Mouse (Mus musculus): Measurements from ENCODE around the gene Olfr606. TPM values are rescaled to one million over a fixed set of nuclear protein-coding genes. Genes with fewer than 3 reads are reported as not detected.

Gene Olfr606
- polyA plus RNA-seq, 1 experiment: not detected

DNA sequence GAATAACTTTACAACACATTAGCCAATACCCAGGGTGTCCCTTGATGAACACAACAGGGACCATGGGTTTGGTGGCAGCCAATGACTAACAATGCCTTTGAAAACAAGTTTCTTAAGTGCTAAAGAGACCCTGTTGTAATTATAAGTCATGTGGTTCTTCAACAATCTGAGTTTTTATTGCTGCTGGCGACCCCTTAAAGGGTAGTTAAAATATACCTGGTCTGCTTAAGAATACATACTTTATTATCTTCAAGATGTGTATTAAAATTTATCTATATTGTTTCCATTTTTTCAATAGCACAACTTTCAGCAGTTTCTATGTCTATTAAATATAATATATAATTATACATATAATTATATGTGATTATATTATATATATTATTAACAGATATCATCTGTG is 49.1 kb downstream of the Olfr606 start, which contains the start of gene Olfr609:
TSS of gene Olfr609 (minus strand) at position 101 of the 400 bp plus-strand sequence.
- no peaks in the 10 kb centered on the region for H3K4me1 ChIP-seq (replicated peaks; ENCODE audit: control insufficient read depth, insufficient read depth, low read length)
- H3K36me3 ChIP-seq (ENCODE audit: control insufficient read depth, insufficient read depth, low read length): no peaks in the 10 kb centered on the region
- no peak for TF ChIP-seq CTCF (IDR thresholded peaks at IDR 0.05; ENCODE audit: borderline replicate concordance, control insufficient read depth, extremely low read depth, insufficient read depth, low read length, poor library complexity)
- no peak for TF ChIP-seq POLR2A (IDR thresholded peaks at IDR 0.05; ENCODE audit: control insufficient read depth, extremely low read depth, insufficient read depth, low read length, poor library complexity)
- no peak within 1 kb of the TSS for H3K4me3 ChIP-seq (ENCODE audit: control insufficient read depth, insufficient read depth, low read length)
- 86% methylated on average over 1 of the region's 1 CpGs for WGBS
- no peak within 1 kb of the TSS for H3K27ac ChIP-seq (ENCODE audit: control insufficient read depth, insufficient read depth, low read length)
- no peaks in the 10 kb centered on the region for H3K27me3 ChIP-seq (ENCODE audit: control insufficient read depth, insufficient read depth, low read length)
- no peak for DNase-seq

Other genes starting within 250 kb of the Olfr606 start
- not detected in 2 replicates for gene Olfr593, start 237.2 kb upstream of the Olfr606 start, polyA plus RNA-seq (2012; rRNA removed)
- not detected in 2 replicates for gene Olfr594, start 232.1 kb upstream of the Olfr606 start, polyA plus RNA-seq (2012; rRNA removed)
- gene Usp17ld, start 196.5 kb upstream of the Olfr606 start, polyA plus RNA-seq (2012; rRNA removed): not detected in 2 replicates
- gene Olfr596, start 143.4 kb upstream of the Olfr606 start, polyA plus RNA-seq (2012; rRNA removed): not detected in 2 replicates
- gene Olfr597, start 132.7 kb upstream of the Olfr606 start, polyA plus RNA-seq (2012; rRNA removed): not detected in 2 replicates
- gene Olfr598, start 125.5 kb upstream of the Olfr606 start, polyA plus RNA-seq (2012; rRNA removed): not detected in 2 replicates
- not detected in 2 replicates for gene Olfr599, start 113.1 kb upstream of the Olfr606 start, polyA plus RNA-seq (2012; rRNA removed)
- gene Olfr600, start 99.4 kb upstream of the Olfr606 start, polyA plus RNA-seq (2012; rRNA removed): not detected in 2 replicates
- not detected in 2 replicates for gene Olfr601, start 86.4 kb upstream of the Olfr606 start, polyA plus RNA-seq (2012; rRNA removed)
- gene Olfr603, start 62.9 kb upstream of the Olfr606 start, polyA plus RNA-seq (2012; rRNA removed): not detected in 2 replicates
- 0.13 TPM in 1 of 2 replicates, not detected in the other for gene Usp17lc, start 34.0 kb upstream of the Olfr606 start, polyA plus RNA-seq (2012; rRNA removed)
- not detected in 2 replicates for gene Olfr605, start 3.6 kb upstream of the Olfr606 start, polyA plus RNA-seq (2012; rRNA removed)
- not detected in 2 replicates for gene Olfr607, start 15.1 kb downstream of the Olfr606 start, polyA plus RNA-seq (2012; rRNA removed)
- gene Olfr608, start 20.8 kb downstream of the Olfr606 start, polyA plus RNA-seq (2012; rRNA removed): not detected in 2 replicates
- gene Olfr609, start 49.0 kb downstream of the Olfr606 start, polyA plus RNA-seq (2012; rRNA removed): not detected in 2 replicates
- gene Olfr610, start 63.1 kb downstream of the Olfr606 start, polyA plus RNA-seq (2012; rRNA removed): not detected in 2 replicates
- gene Olfr611, start 71.8 kb downstream of the Olfr606 start, polyA plus RNA-seq (2012; rRNA removed): not detected in 2 replicates
- not detected in 2 replicates for gene Olfr612, start 93.7 kb downstream of the Olfr606 start, polyA plus RNA-seq (2012; rRNA removed)
- not detected in 2 replicates for gene Olfr613, start 99.0 kb downstream of the Olfr606 start, polyA plus RNA-seq (2012; rRNA removed)
- not detected in 2 replicates for gene Olfr615, start 107.0 kb downstream of the Olfr606 start, polyA plus RNA-seq (2012; rRNA removed)
- not detected in 2 replicates for gene Olfr616, start 120.1 kb downstream of the Olfr606 start, polyA plus RNA-seq (2012; rRNA removed)
- gene Olfr617, start 124.0 kb downstream of the Olfr606 start, polyA plus RNA-seq (2012; rRNA removed): not detected in 2 replicates
- not detected in 2 replicates for gene Olfr618, start 141.1 kb downstream of the Olfr606 start, polyA plus RNA-seq (2012; rRNA removed)
- gene Olfr619, start 151.5 kb downstream of the Olfr606 start, polyA plus RNA-seq (2012; rRNA removed): not detected in 2 replicates
- not detected in 2 replicates for gene Olfr620, start 163.5 kb downstream of the Olfr606 start, polyA plus RNA-seq (2012; rRNA removed)
- gene Olfr622, start 193.7 kb downstream of the Olfr606 start, polyA plus RNA-seq (2012; rRNA removed): not detected in 2 replicates
- gene Olfr623, start 214.7 kb downstream of the Olfr606 start, polyA plus RNA-seq (2012; rRNA removed): not detected in 2 replicates
- gene Olfr624, start 222.1 kb downstream of the Olfr606 start, polyA plus RNA-seq (2012; rRNA removed): 0.03 TPM in 1 of 2 replicates, not detected in the other
- gene Olfr625-ps1, start 233.7 kb downstream of the Olfr606 start, polyA plus RNA-seq (2012; rRNA removed): not detected in 2 replicates

Data from thymus, adult 2 months (tissue).